Mouse (Mus musculus) megakaryocyte-erythroid progenitor cell, adult 5-6 weeks (primary cell): ENCODE measurements around the gene Plxna4. TPM values are rescaled to one million over a fixed set of nuclear protein-coding genes. Genes with fewer than 3 reads are reported as not detected.

ENCODE experiments used
- ATAC-seq: replicated peaks from 2 replicates; pipeline ENCODE4 v1.8.0; 2016; ENCODE audit warnings: mild to moderate bottlenecking, inconsistent platforms; ENCODE audit not compliant: severe bottlenecking, poor library complexity, low FRiP score, low TSS enrichment
- total RNA-seq, 2 experiments: library from RNA; stranded (forward) in 1 of 2; stranded (reverse) in 1 of 2; fragments of 200-1000, 215-1000 nt in 1 of 2; fragments of >200 nt in 1 of 2; fragmentation: Nextera tagmentation in 1 of 2; gene quantifications; 2 replicates each; pipeline ENCODE4 v1.2.3; 2014 to 2017

The Plxna4 gene
- total RNA-seq, 2 experiments from 2014 or later = 0.05 TPM; not detected in 1

DNA sequence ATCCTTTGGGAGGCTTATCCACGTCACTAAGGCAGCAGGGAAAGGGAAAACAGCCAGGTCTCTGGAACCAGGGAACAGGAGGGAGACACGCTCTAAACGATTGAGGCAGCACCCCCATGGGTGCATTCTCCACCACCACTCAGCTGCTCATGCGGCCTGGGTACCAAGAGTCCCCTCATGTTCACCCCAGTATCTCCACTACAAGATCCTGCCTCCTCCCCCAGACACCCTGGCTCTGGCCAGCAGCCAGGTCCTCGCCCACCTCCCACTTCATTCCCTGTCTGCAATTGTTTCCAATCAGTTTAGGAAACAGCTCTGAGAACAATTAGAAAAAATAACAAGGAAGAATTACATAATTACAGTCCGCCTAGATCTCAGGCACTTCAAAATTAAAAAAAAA lies 150.8 kb downstream of the Plxna4 start:
- ATAC-seq = no peak

GRCm38 (mm10) chr6:32423124-32423523 lies 164.9 kb downstream of the Plxna4 start:
- ATAC-seq = no peak

DNA sequence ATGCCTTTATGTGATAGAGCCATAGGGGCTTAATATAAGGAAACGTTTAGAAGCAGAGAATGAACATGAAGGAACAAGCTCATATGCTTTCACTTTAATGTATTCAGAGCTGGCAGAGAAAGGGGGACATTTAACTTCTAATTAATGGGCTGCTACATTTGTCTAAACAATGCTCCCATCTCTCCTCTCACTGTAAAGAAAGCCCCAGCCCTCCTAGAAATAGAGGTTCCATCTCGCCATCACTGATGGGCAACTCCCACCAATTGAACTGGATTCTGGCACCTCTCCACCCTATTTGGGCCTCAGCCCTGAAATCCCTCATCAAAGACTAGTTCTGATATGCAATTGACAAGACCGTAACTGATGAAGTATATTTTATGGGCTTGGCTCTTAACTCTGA lies 167.4 kb downstream of the Plxna4 start:
- no peak for ATAC-seq

- ATAC-seq = no peak
Measured at GRCm38 (mm10) chr6:32417351-32417750, 170.6 kb downstream of the Plxna4 start.

DNA sequence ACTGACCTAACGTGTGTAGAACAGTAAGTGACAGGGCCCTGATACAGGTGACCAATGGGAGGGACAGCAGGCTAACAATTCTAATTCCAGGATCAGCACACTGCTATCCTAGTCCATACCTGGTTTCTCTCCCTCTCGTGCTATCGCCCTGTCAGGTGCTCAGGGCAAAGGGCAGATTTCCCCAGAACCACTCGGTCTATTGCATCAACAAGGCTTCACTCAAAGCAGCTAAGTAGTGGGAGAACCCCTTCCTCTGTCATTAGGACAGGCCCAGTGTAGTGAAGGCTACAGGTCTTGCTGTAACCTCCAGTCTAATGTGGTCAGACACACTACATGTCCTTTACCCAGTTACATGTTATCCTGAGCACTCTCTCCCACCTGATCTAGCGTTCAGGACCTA lies 176.7 kb downstream of the Plxna4 start:
- ATAC-seq = no peak

DNA sequence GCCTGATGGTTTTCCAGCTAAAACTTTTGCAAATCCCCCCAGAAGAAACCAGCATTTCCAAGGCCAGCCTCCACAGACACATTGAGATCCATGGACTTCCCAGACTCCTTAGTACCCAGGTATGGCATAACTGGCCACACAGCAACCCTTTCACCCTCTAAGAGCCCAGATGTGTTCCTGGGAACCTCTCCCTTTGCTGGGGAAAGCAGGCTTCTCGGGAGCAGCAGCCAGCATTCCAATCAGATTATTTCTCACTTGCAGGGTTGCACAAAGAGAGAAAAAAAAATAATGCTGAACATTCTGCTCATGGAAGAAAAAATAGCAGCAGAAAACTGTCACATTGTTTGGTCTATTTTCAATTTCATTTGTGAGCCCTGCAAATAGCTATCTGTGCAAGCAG lies 178.4 kb downstream of the Plxna4 start:
- no peak for ATAC-seq

DNA sequence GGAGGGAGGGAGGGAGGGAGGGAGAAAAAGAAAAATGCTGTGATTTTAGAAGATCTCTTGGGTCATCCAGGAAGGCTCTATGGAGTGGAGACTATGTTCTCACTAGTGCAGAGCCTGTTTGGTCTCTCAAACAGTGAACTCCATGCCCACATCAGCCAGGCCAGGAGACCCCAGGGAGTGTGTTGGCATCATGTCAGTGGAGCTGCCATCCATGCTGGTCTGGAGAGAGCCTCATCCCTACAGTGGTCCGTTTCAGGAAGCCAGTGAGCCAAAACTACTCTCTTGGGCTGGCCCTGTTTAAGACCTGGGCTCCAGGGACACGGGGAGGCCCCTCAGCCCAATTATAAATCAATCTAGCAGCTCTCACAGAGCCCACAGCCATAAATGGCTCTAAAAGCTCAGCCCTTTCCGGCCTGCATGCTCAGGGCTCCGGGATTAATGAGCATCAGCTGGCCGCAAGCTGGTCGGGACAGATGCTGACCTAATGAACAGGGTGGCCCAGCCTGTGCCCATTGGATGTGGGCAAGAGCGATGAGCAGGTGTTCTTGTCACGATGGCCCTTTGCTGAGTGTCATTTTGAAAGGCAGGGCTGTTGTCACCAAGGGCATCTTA lies 180.3 kb downstream of the Plxna4 start:
- ATAC-seq = no peak

DNA sequence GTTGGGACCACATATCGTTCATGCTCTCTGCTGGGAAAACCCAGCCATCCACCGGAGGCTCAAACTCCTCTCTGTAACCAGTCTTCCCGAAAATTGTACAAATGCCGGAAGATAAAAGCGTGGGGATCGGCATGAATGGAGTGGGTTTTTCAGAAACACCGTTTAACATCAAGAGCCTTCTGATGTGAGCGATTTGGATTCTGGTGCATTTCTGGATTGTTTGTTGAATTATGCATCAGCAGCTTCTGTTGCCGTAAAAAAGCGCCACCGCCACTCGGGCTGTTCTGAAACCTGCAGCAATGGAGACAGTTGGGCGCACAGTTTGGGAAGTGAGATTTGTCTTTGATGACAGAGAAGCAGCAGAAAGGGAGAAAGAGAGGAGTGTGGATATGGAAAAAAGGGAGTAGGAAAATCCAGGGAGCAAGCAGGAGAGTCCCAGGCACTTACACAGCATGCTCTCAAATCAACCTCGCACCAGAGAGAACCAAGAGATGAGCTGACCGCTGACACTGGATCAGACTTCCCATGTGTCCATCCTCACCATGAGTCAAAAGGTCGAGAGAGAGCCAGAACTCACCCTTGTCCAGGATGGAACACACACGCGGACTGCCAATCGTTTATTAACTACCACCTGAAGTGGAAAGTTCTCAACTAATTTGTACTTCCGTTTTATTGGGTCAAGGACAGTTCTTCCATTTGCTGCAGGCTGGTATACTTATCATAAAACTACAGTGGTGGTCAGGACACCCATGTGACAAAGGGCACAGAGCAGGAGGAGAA lies 181.5 kb downstream of the Plxna4 start:
- no peak for ATAC-seq

- no peak for ATAC-seq
Measured at GRCm38 (mm10) chr6:32402560-32403235, 185.3 kb downstream of the Plxna4 start.

DNA sequence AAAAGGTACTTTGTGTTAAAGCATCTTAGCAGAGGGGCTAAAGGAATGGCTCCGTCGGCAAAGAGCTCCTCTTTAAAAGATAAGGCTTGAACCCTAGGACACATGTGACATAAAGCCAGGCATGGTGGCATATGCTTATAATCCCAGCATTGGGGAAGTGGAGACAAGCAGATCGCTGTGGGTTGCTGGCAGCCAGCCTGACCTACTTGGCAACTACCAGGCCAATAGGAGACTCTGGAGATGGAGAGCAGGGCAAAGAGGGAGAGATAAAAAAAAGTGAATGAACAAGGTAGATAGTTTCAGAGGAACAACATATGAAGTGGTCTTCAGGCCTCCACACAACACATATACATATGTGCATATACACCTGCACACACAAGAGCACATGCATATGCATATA lies 189.7 kb downstream of the Plxna4 start:
- no peak for ATAC-seq

DNA sequence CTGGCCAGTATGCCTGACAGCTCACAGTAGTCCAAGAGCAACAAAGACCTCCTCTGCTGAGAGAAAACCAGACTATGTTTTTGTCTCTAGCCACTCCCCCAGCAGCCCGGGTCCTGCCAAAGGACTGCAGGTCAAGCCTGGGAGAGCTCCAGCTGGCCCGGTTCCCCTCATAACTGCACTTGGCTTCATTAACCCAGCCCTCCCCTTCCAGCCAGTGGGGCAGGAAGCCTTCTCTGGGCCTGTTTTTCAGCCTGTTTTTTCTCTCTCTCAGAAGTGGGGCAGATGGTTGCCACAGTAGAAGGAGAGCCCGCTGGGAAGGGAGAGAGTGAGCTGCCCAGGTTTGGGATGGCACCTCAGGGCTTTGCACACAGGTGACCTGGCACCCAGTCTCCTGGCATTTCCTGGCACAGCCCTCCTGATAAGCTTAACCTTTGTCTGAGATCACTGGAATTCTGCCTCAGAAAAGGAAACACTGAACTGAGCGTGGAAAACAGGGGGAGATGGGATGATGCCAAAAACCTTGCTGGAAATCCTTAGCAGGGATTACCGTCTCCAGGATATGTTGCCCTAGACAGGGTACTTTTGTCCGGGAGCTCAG lies 190.8 kb downstream of the Plxna4 start:
- ATAC-seq = no peak

GRCm38 (mm10) chr6:32395415-32395814 lies 192.6 kb downstream of the Plxna4 start:
- no peak for ATAC-seq

DNA sequence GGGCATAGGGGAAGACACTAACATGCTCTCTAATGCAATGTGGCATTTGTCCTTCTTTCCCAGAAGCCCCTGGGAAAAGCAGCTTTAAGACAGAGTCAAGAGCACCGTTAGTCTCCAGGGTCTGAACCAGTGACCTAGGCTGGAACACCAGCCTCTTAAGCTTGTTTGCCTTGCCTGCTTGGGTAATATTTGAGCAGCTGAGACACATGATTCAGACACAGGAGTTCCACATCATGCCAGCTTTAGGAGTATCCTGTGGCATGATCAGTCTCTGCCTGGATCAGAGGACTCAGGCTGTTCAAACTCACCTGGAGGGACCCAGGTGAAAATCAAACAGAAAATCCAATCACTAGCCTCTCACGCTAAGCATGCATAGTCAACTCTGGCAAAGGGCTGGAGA lies 195.7 kb downstream of the Plxna4 start:
- ATAC-seq = no peak

GRCm38 (mm10) chr6:32388276-32388675 lies 199.7 kb downstream of the Plxna4 start:
- ATAC-seq = no peak

DNA sequence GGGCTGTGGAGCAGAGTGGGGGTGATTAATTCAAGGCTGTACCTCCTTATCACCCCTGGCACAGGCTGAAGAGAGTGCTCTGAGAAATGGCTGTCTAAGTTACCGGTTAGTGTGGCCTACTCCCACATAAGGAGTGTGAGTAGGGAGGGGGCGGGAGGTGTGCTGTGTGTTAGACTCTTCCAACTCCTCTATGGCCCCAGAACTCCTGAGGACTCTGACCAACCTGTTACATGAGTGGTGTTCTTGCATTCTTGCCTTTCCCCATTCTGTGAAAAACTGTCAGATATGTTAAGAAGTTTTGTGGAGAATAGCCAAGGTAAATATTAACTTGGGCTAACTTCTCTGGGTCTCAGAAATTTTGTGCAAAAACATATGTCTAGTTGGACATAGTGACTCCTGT lies 201.1 kb downstream of the Plxna4 start:
- ATAC-seq = no peak

GRCm38 (mm10) chr6:32384937-32385336 lies 203.1 kb downstream of the Plxna4 start:
- no peak for ATAC-seq

DNA sequence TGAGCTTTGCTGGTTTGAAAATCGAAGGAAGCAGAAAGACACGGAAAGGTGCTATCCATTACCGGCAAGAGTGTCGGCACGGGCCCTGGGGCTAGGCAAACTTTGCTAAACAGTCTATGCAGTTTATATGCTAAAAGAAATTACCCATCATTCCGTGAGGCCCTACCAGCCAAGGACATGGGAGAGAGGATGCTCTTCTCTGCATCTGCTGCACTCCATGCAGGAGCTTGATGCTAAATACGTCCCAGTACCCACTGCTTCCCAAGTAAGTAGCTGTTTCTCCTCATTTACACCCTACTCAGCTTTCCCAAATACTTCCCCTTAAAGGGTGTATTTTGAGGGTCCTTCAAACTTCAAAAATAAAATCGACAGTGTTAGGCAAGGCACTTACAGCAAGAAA lies 203.6 kb downstream of the Plxna4 start:
- ATAC-seq = no peak

DNA sequence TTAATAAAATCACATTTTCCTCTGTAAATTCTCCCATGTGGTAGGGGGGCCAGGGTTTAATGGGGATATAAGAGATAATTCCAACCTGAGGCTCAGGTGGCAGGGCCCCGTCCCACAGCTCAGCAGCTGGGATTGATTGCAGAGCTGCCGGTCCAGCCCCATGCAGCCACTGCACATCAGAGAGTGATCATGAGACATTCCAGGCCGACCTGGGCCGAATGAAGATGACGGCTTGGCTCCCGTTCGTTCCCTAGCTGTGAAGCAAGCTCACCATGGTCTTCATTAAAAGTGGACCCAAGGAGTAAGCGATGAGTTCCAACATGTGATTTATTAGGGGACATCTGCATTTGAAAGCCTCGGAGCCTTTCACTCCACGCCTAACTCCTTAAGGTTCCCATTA lies 206.5 kb downstream of the Plxna4 start:
- ATAC-seq = no peak

GRCm38 (mm10) chr6:32377181-32377580 lies 210.8 kb downstream of the Plxna4 start:
- ATAC-seq = no peak

DNA sequence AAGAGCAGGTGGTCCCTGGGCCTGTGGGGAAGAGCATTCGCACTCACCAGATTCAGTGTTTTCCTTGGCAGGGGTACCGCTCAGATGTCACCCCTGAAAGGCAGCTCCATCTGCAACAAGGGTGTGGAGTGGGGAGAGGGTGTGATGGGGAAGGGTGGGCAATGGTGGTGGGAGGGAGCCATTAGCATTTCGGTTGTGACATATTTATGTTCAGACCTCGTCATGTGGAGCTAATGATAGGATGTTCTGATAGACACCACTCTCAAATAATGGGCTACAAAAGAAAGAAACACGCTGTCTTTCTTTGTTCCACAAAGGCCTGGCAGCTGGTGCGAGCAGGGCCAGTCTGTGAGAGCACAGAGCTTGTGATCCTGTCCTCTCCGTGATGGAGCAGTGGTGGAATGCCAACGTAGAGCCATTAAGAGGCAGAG lies 214.0 kb downstream of the Plxna4 start:
- no peak for ATAC-seq
